Mouse (Mus musculus) forebrain, embryonic 16.5 days (tissue): ENCODE measurements around the gene Pcsk5. TPM values are rescaled to one million over a fixed set of nuclear protein-coding genes. Genes with fewer than 3 reads are reported as not detected.

ENCODE experiments used
- ATAC-seq: fragments of 200-750 bp; cut with Nextera tagmentation; 2 replicates; pipeline ENCODE4 v1.8.0; 2017; ENCODE audit warnings: mild to moderate bottlenecking, moderate library complexity
- H3K27ac ChIP-seq: fragments of 300-500 bp; sonication (generic); 2 replicates; pipeline ENCODE4 v1.5.1; 2014; ENCODE audit warnings: low read length, control low read depth
- H3K27me3 ChIP-seq: fragments of 300-500 bp; sonication (generic); replicated peaks from 2 replicates; pipeline ENCODE4 v1.6.1; 2014; ENCODE audit warnings: low read length; ENCODE audit not compliant: control insufficient read depth, insufficient read depth
- H3K36me3 ChIP-seq: fragments of 300-500 bp; sonication (generic); 2 replicates; pipeline ENCODE4 v1.6.1; 2014; ENCODE audit not compliant: control insufficient read depth, insufficient read depth
- H3K4me1 ChIP-seq: fragments of 300-500 bp; sonication (generic); replicated peaks from 2 replicates; pipeline ENCODE4 v1.6.1; 2014; ENCODE audit warnings: low read length; ENCODE audit not compliant: control insufficient read depth, insufficient read depth
- H3K4me2 ChIP-seq: fragments of 300-500 bp; sonication (generic); 2 replicates; pipeline ENCODE4 v1.6.1; 2014; ENCODE audit warnings: mild to moderate bottlenecking, low read length, control low read depth
- H3K4me3 ChIP-seq: fragments of 300-500 bp; sonication (generic); replicated peaks from 2 replicates; pipeline ENCODE4 v1.5.1; 2014; ENCODE audit warnings: mild to moderate bottlenecking, low read length, control low read depth
- H3K9ac ChIP-seq: fragments of 300-500 bp; sonication (generic); replicated peaks from 2 replicates; pipeline ENCODE4 v1.6.1; 2014; ENCODE audit warnings: low read depth, low read length, control low read depth
- H3K9me3 ChIP-seq: fragments of 300-500 bp; sonication (generic); 2 replicates; pipeline ENCODE4 v1.6.1; 2016; ENCODE audit warnings: low read length; ENCODE audit not compliant: control insufficient read depth
- WGBS: fragments of 180-500 bp; shearing (Covaris S2); extraction: QIAGEN DNeasy Blood & Tissue Kit; methylation state at CpG from one replicate; pipeline ENCODE4 v1.1.7; 2014; 5-methylcytosine and 5-hydroxymethylcytosine counted together
- polyA plus RNA-seq: library from polyadenylated mRNA; unstranded; fragments of >200 nt; fragmentation: Nextera tagmentation; extraction: Ambion mirVana; gene quantifications from 2 replicates; pipeline ENCODE4 v1.2.1, GENCODE M21; 2015

Gene Pcsk5
- polyA plus RNA-seq, 1 experiment from 2014 or later, result 7.9 TPM

- Histone ChIP-seq H3K9me3 (no peaks in the 10 kb centered on the region), H3K36me3 (no peaks in the 10 kb centered on the region), H3K27me3 (no peaks in the 10 kb centered on the region), H3K27ac (no peak overlapping the region), H3K4me2 (no peak overlapping the region), H3K4me1 (no peaks in the 10 kb centered on the region), H3K4me3 (no peak overlapping the region), H3K9ac (no peak overlapping the region)
- ATAC-seq, result no peak
- WGBS, result 68% methylated on average over 4 of the region's 4 CpGs
Observed at GRCm38 (mm10) chr19:17528746-17529532, 308.5 kb downstream of the Pcsk5 start.

- H3K27me3 ChIP-seq, result no peaks in the 10 kb centered on the region
- no peak overlapping the region for H3K9ac ChIP-seq
- no peak for ATAC-seq
- H3K4me3 ChIP-seq, result no peak overlapping the region
- no peak overlapping the region for H3K4me2 ChIP-seq
- H3K36me3 ChIP-seq, result no peaks in the 10 kb centered on the region
- no peaks in the 10 kb centered on the region for H3K4me1 ChIP-seq
- WGBS, result 82% methylated on average over 1 of the region's 1 CpGs
- H3K27ac ChIP-seq, result no peak overlapping the region
- no peaks in the 10 kb centered on the region for H3K9me3 ChIP-seq
Observed at GRCm38 (mm10) chr19:17525558-17525957, 311.9 kb downstream of the Pcsk5 start.

GRCm38 (mm10) chr19:17514456-17514855 lies 323.0 kb downstream of the Pcsk5 start:
- WGBS, result 71% methylated on average over 3 of the region's 3 CpGs
- Histone ChIP-seq H3K4me1 (no peaks in the 10 kb centered on the region), H3K4me2 (no peak overlapping the region), H3K27ac (no peak overlapping the region), H3K9ac (no peak overlapping the region), H3K27me3 (no peaks in the 10 kb centered on the region), H3K36me3 (no peaks in the 10 kb centered on the region), H3K9me3 (no peaks in the 10 kb centered on the region), H3K4me3 (no peak overlapping the region)
- no peak for ATAC-seq

- H3K9me3 ChIP-seq, result no peaks in the 10 kb centered on the region
- H3K27me3 ChIP-seq, result no peaks in the 10 kb centered on the region
- no peak overlapping the region for H3K4me3 ChIP-seq
- H3K4me1 ChIP-seq, result no peaks in the 10 kb centered on the region
- no peak for ATAC-seq
- no peak overlapping the region for H3K4me2 ChIP-seq
- 90% methylated on average over 5 of the region's 5 CpGs for WGBS
- H3K27ac ChIP-seq, result no peak overlapping the region
- H3K9ac ChIP-seq, result no peak overlapping the region
- H3K36me3 ChIP-seq, result no peaks in the 10 kb centered on the region
Observed at GRCm38 (mm10) chr19:17511283-17511682, 326.1 kb downstream of the Pcsk5 start.

- Histone ChIP-seq H3K9me3 (no peaks in the 10 kb centered on the region), H3K4me3 (no peak overlapping the region), H3K9ac (no peak overlapping the region), H3K4me2 (no peak overlapping the region), H3K36me3 (no peaks in the 10 kb centered on the region), H3K4me1 (no peaks in the 10 kb centered on the region), H3K27ac (no peak overlapping the region), H3K27me3 (no peaks in the 10 kb centered on the region)
- no peak for ATAC-seq
- 42% methylated on average over 6 of the region's 6 CpGs for WGBS
Observed at GRCm38 (mm10) chr19:17504212-17504611, 333.2 kb downstream of the Pcsk5 start.

- Histone ChIP-seq H3K4me2 (no peak overlapping the region), H3K4me3 (no peak overlapping the region), H3K27me3 (no peaks in the 10 kb centered on the region), H3K9ac (no peak overlapping the region), H3K36me3 (no peaks in the 10 kb centered on the region), H3K27ac (no peak overlapping the region), H3K9me3 (no peaks in the 10 kb centered on the region), H3K4me1 (no peaks in the 10 kb centered on the region)
- no peak for ATAC-seq
- WGBS, result 88% methylated on average over 7 of the region's 7 CpGs
Observed at GRCm38 (mm10) chr19:17498586-17499235, 338.7 kb downstream of the Pcsk5 start.

GRCm38 (mm10) chr19:17496131-17496530 lies 341.3 kb downstream of the Pcsk5 start:
- Histone ChIP-seq H3K9ac (no peak overlapping the region), H3K9me3 (no peaks in the 10 kb centered on the region), H3K4me2 (no peak overlapping the region), H3K36me3 (no peaks in the 10 kb centered on the region), H3K4me1 (peaks cover 12% of the 10 kb centered on the region), H3K27ac (no peak overlapping the region), H3K4me3 (no peak overlapping the region), H3K27me3 (no peaks in the 10 kb centered on the region)
- 92% methylated on average over 1 of the region's 1 CpGs for WGBS
- no peak for ATAC-seq

- H3K27ac ChIP-seq, result no peak overlapping the region
- H3K4me3 ChIP-seq, result no peak overlapping the region
- ATAC-seq, result peak; percentile 87
- no peaks in the 10 kb centered on the region for H3K36me3 ChIP-seq
- H3K4me1 ChIP-seq, result peaks cover 20% of the 10 kb centered on the region
- H3K4me2 ChIP-seq, result no peak overlapping the region
- WGBS, result 7% methylated on average over 9 of the region's 9 CpGs
- no peaks in the 10 kb centered on the region for H3K9me3 ChIP-seq
- no peaks in the 10 kb centered on the region for H3K27me3 ChIP-seq
- no peak overlapping the region for H3K9ac ChIP-seq
Observed at GRCm38 (mm10) chr19:17491822-17492544, 345.4 kb downstream of the Pcsk5 start.

GRCm38 (mm10) chr19:17491322-17491721 lies 346.1 kb downstream of the Pcsk5 start:
- no peaks in the 10 kb centered on the region for H3K36me3 ChIP-seq
- WGBS, result 29% methylated on average over 3 of the region's 3 CpGs
- H3K4me3 ChIP-seq, result no peak overlapping the region
- peaks cover 20% of the 10 kb centered on the region for H3K4me1 ChIP-seq
- H3K9me3 ChIP-seq, result no peaks in the 10 kb centered on the region
- peak; percentile 50 for ATAC-seq
- H3K9ac ChIP-seq, result no peak overlapping the region
- no peaks in the 10 kb centered on the region for H3K27me3 ChIP-seq
- H3K27ac ChIP-seq, result no peak overlapping the region
- H3K4me2 ChIP-seq, result no peak overlapping the region
